Mouse (Mus musculus): ENCODE measurements around the gene Hist1h2ai. TPM values are rescaled to one million over a fixed set of nuclear protein-coding genes. Genes with fewer than 3 reads are reported as not detected.

Gene Hist1h2ai
- total RNA-seq, 2 experiments from 2014 or later = 28.5 to 39.8 TPM

Small RNA genes lying within 50 kb of the gene (microRNA-seq; reads per million reads assigned to microRNA genes)
- 0 reads per million in 2 experiments for gene Gm44357 (ENCODE audit: borderline number of aligned reads in 2 of 2)
- gene Gm44367 (ENCODE audit: borderline number of aligned reads in 2 of 2) = 0 reads per million in 2 experiments
- 0 reads per million in 2 experiments for gene Gm44454 (ENCODE audit: borderline number of aligned reads in 2 of 2)

Other genes with a start within 250 kb of the Hist1h2ai start
- under 1 TPM; 0.67 to 0.76 TPM for gene Nkapl, start 247.9 kb upstream of the Hist1h2ai start, total RNA-seq (2021)
- gene Zkscan4, start 237.5 kb upstream of the Hist1h2ai start, total RNA-seq (2021) = 1 to 10 TPM; 1.2 to 1.5 TPM
- gene Gm10065, start 237.0 kb upstream of the Hist1h2ai start, total RNA-seq (2021) = not detected
- 10 to 100 TPM; 26.5 to 28.1 TPM for gene AK157302, start 221.2 kb upstream of the Hist1h2ai start, total RNA-seq (2021)
- gene Gm11273, start 215.0 kb upstream of the Hist1h2ai start, total RNA-seq (2021) = 100 to 1,000 TPM; 247 to 265 TPM
- 10 to 100 TPM in 1 of 2 experiments, 1 to 10 TPM in 1; 9.0 to 14.6 TPM for gene Zkscan8, start 185.3 kb upstream of the Hist1h2ai start, total RNA-seq (2021)
- not detected for gene Olfr1366, start 173.6 kb upstream of the Hist1h2ai start, total RNA-seq (2021)
- gene Olfr1535, start 156.5 kb upstream of the Hist1h2ai start, total RNA-seq (2021) = not detected
- gene Olfr1364, start 134.7 kb upstream of the Hist1h2ai start, total RNA-seq (2021) = not detected
- not detected for gene Olfr1362, start 102.4 kb upstream of the Hist1h2ai start, total RNA-seq (2021)
- not detected for gene Olfr11, start 73.9 kb upstream of the Hist1h2ai start, total RNA-seq (2021)
- not detected for gene Olfr1361, start 53.0 kb upstream of the Hist1h2ai start, total RNA-seq (2021)
- not detected for gene Olfr1360, start 39.0 kb upstream of the Hist1h2ai start, total RNA-seq (2021)
- not detected for gene Olfr1359, start 18.3 kb upstream of the Hist1h2ai start, total RNA-seq (2021)
- 10 to 100 TPM; 18.0 to 27.4 TPM for gene Hist1h2bl, start 279 bp upstream of the Hist1h2ai start, total RNA-seq (2021)
- gene Hist1h3h, start 1.2 kb downstream of the Hist1h2ai start, total RNA-seq (2021) = 10 to 100 TPM; 22.0 to 36.5 TPM
- gene Hist1h2bm, start 5.6 kb downstream of the Hist1h2ai start, total RNA-seq (2021) = 1 to 10 TPM; 4.9 to 5.1 TPM
- gene Hist1h4j, start 18.6 kb downstream of the Hist1h2ai start, total RNA-seq (2021) = 1 to 10 TPM; 3.6 to 4.6 TPM
- 10 to 100 TPM; 52.5 to 54.1 TPM for gene Hist1h4k, start 34.1 kb downstream of the Hist1h2ai start, total RNA-seq (2021)
- gene Hist1h2ak, start 37.4 kb downstream of the Hist1h2ai start, total RNA-seq (2021) = 1 to 10 TPM; 9.0 to 9.3 TPM
- gene Hist1h2bn, start 37.7 kb downstream of the Hist1h2ai start, total RNA-seq (2021) = 10 to 100 TPM; 11.8 to 13.3 TPM
- gene Hist1h1b, start 64.2 kb downstream of the Hist1h2ai start, total RNA-seq (2021) = 10 to 100 TPM in 1 of 2 experiments, 1 to 10 TPM in 1; 9.8 to 10.6 TPM
- gene Hist1h3i, start 66.9 kb downstream of the Hist1h2ai start, total RNA-seq (2021) = 10 to 100 TPM; 22.6 to 23.7 TPM
- 1 to 10 TPM; 1.0 to 2.1 TPM for gene Hist1h2an, start 70.8 kb downstream of the Hist1h2ai start, total RNA-seq (2021)
- 1 to 10 TPM; 5.4 to 5.7 TPM for gene Hist1h2bp, start 71.0 kb downstream of the Hist1h2ai start, total RNA-seq (2021)
- gene Hist1h2bq, start 93.8 kb downstream of the Hist1h2ai start, total RNA-seq (2021) = 10 to 100 TPM; 35.1 to 36.5 TPM
- gene Hist1h2ao, start 94.0 kb downstream of the Hist1h2ai start, total RNA-seq (2021) = not detected
- gene Hist1h4m, start 95.3 kb downstream of the Hist1h2ai start, total RNA-seq (2021) = 10 to 100 TPM; 61.3 to 84.6 TPM
- gene Hist1h4n, start 115.8 kb downstream of the Hist1h2ai start, total RNA-seq (2021) = 1 to 10 TPM; 4.7 to 7.4 TPM
- gene Hist1h2ap, start 117.1 kb downstream of the Hist1h2ai start, total RNA-seq (2021) = 10 to 100 TPM; 27.2 to 33.8 TPM
- gene Hist1h2br, start 117.3 kb downstream of the Hist1h2ai start, total RNA-seq (2021) = 10 to 100 TPM; 35.2 to 36.8 TPM
- gene Zfp184, start 228.7 kb downstream of the Hist1h2ai start, total RNA-seq (2021) = under 1 TPM; 0.97 to 0.98 TPM